In the genomic region with DNA sequence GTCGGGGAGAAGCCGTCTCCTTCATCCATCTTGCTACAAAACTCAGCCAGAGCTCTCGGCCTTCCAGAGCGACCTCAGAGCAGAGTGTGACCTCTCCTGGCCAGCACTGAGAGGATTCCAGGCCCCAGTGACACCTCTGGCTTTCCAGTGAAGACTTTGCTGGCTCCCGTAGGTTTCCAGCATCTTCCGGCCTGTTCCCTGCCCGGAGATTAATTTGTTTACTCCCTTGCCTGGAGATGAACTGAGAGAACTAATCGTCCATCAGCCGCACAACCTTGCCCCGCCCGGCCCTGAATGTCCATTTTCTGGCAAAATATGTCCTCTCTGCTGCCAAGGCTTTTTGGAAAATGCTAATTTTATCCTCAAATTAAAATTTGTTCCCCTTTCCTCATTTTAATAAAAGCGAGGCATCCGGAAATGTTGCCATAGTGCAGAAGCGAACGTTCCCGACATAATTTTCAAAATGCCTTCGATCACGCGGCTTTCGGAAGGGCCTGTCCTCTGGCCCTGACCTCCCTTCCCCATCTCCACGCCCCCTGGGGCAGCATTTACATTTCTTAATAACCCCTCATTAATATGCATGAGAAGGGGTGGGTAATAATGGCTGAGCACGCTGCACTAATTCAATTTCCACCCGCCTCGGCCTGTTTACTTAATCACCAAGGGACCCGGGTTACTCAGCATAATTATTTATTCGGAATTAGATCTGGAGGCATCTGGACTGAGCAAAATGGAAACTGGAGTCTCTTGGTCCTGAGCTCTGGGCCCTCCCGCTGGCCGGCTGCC, we compare ENCODE assay signal across 8 mouse cellular contexts. TPM values are rescaled to one million over a fixed set of nuclear protein-coding genes. Genes with fewer than 3 reads are reported as not detected.
DNase-seq lines count a peak whose midpoint lies in the region.

No protein-coding gene starts in this region.

- intact Hi-C loops in gastrocnemius, postnatal 36 days (cut with DNase I), result no loop called here

- DNase-seq in cerebellum, adult 11 months, result peak; percentile 15
- no peak for DNase-seq in cerebellum, postnatal 14 days
- peak; percentile 87 for DNase-seq in Muller cell, postnatal 12 days (ENCODE audit: inconsistent ontology term)
- DNase-seq in gastrocnemius, postnatal 36 days, result peak; percentile 7 to 21
- DNase-seq in lung, postnatal 36 days, result peak; percentile 49
- no peak for DNase-seq in frontal cortex, postnatal 10 days (ENCODE audit: low spot score in 2 of 2)
- no peak for DNase-seq in ovary, postnatal 10 days (ENCODE audit: low spot score)
- no peak for DNase-seq in urinary bladder, postnatal 25 days (ENCODE audit: low spot score)

RNA-seq across cellular contexts. Expression of a gene that starts 32.0 kb away (rescaled TPM):
- total RNA-seq in gastrocnemius, postnatal 36 days (2021), result 1 to 10 TPM; 5.9 to 7.9 TPM

Comparison
In these comparisons a context has a peak if more than half of its experiments do, and no peak if none do; other contexts are left out.
1. DNase-seq: peak in cerebellum, adult 11 months (single experiment), Muller cell, postnatal 12 days (single experiment), gastrocnemius, postnatal 36 days (2 of 2) and lung, postnatal 36 days (single experiment); none in cerebellum, postnatal 14 days (0 of 2), frontal cortex, postnatal 10 days (0 of 2), ovary, postnatal 10 days (single experiment) and urinary bladder, postnatal 25 days (single experiment).